8 mouse cellular contexts compared by ENCODE assay signal in the genomic region with DNA sequence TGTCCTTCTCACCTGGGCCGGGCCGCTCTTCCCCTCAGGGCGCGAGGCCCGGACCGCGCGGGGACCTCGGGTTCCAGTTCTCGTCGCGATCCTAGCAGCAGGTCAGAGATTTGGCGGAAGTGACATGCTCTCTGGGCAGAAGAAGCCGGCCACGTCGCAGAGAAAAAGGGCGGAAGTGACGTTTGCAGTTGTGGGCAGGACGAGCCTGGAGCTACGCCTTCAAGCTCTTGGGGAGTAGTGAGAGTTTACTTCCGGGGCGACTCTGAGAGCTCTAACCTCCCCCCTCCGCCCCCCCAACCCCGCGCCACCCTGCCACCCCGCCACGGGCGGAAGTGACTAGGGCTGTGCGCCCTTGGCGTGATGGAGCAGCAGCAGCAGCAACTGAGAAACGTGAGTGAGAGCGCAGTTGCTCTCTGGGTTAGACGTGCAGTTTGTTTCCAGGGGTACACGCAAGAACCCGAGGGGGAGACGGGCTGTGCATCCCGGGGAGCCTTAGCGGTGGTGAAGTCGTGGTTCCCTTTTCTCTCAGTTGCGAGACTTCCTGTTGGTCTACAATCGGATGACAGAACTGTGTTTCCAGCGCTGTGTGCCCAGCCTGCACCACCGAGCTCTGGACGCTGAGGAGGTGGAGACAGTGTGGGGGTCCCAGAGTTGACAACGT. TPM values are rescaled to one million over a fixed set of nuclear protein-coding genes. Genes with fewer than 3 reads are reported as not detected.
DNase-seq lines count a peak whose midpoint lies in the region; ATAC-seq and TF ChIP-seq lines count a peak whose summit lies in the region.

Gene Arfip2 (minus strand): TSS at position 184 of the 661 bp plus-strand sequence.
Gene Gm45799 (plus strand): TSS at position 320 of the 661 bp plus-strand sequence.

- H3K4me3 ChIP-seq in G1E (ENCODE audit: low read depth, low read length) = peak within 1 kb of the TSS; percentile 91
- peak within 1 kb of the TSS; percentile 82 for H3K4me3 ChIP-seq in forebrain, embryonic 16.5 days (replicated peaks; ENCODE audit: low read length)
- peak within 1 kb of the TSS; percentile 93 for H3K4me3 ChIP-seq in layer of hippocampus, adult 2 months
- peak within 1 kb of the TSS; percentile 70 for H3K4me3 ChIP-seq in lung, embryonic 14.5 days (ENCODE audit: low read depth, low read length)
- H3K4me3 ChIP-seq in olfactory bulb, adult 2 months (ENCODE audit: insufficient read depth, low read depth, low read length) = peak within 1 kb of the TSS; percentile 85
- H3K4me3 ChIP-seq in thymus, adult 2 months (ENCODE audit: control insufficient read depth, insufficient read depth, low read length) = peak within 1 kb of the TSS; percentile 90

- H3K4me2 ChIP-seq in forebrain, embryonic 16.5 days (ENCODE audit: low read length) = peak within 1 kb of the TSS; percentile 98
- peak within 1 kb of the TSS; percentile 70 for H3K4me2 ChIP-seq in lung, embryonic 14.5 days

- WGBS in forebrain, embryonic 16.5 days = 0% methylated on average over 45 of the region's 45 CpGs
- WGBS in lung, embryonic 14.5 days = under 1% methylated on average over 45 of the region's 45 CpGs
- WGBS in olfactory bulb, adult 2 months = under 1% methylated on average over 45 of the region's 45 CpGs
- WGBS in thymus, adult 2 months = under 1% methylated on average over 45 of the region's 45 CpGs

- H3K4me1 ChIP-seq in G1E (ENCODE audit: insufficient read depth, low read depth, low read length) = peaks cover 35% of the 10 kb centered on the region
- peaks cover 24% of the 10 kb centered on the region for H3K4me1 ChIP-seq in forebrain, embryonic 16.5 days (replicated peaks; ENCODE audit: control insufficient read depth, insufficient read depth, low read length)
- no peaks in the 10 kb centered on the region for H3K4me1 ChIP-seq in lung, embryonic 14.5 days (ENCODE audit: insufficient read depth)
- peaks cover 11% of the 10 kb centered on the region for H3K4me1 ChIP-seq in olfactory bulb, adult 2 months (ENCODE audit: control insufficient read depth, insufficient read depth, low read length)
- peaks cover 11% of the 10 kb centered on the region for H3K4me1 ChIP-seq in thymus, adult 2 months (replicated peaks; ENCODE audit: control insufficient read depth, insufficient read depth, low read length)

- intact Hi-C loops in heart, postnatal 36 days (cut with DNase I) = loop anchor here (2.0 kb wide), 3 partner anchors 86 to 170 kb away; partner anchors contain the start of genes Ilk, Mrpl17, Rrp8 and Smpd1

- TF ChIP-seq POLR2A in olfactory bulb, adult 2 months (IDR thresholded peaks at IDR 0.05; ENCODE audit: insufficient read depth, low read depth, low read length) = peak; percentile 63
- TF ChIP-seq POLR2A in thymus, adult 2 months (IDR thresholded peaks at IDR 0.05; ENCODE audit: control insufficient read depth, extremely low read depth, insufficient read depth, low read length, poor library complexity) = peak; percentile 94

- ATAC-seq in G1E (ENCODE audit: extremely low read depth, insufficient number of reproducible peaks, low FRiP score, poor library complexity, severe bottlenecking) = peak; percentile 94
- peak; percentile 96 for ATAC-seq in forebrain, embryonic 16.5 days
- peak; percentile 96 for ATAC-seq in lung, embryonic 14.5 days (ENCODE audit: insufficient read depth)

- no peaks in the 10 kb centered on the region for H3K9me3 ChIP-seq in G1E (replicated peaks)
- H3K9me3 ChIP-seq in forebrain, embryonic 16.5 days (ENCODE audit: control insufficient read depth, low read length) = no peaks in the 10 kb centered on the region
- no peaks in the 10 kb centered on the region for H3K9me3 ChIP-seq in lung, embryonic 14.5 days (ENCODE audit: low read depth, low read length)

- H3K36me3 ChIP-seq in G1E (replicated peaks) = peaks cover 73% of the 10 kb centered on the region
- H3K36me3 ChIP-seq in forebrain, embryonic 16.5 days (ENCODE audit: control insufficient read depth, insufficient read depth) = peaks cover 10% of the 10 kb centered on the region; the same call in 1 of the 2 replicates
- H3K36me3 ChIP-seq in lung, embryonic 14.5 days (ENCODE audit: insufficient read depth) = peaks cover 45% of the 10 kb centered on the region
- peaks cover 4% of the 10 kb centered on the region; the same call in 1 of the 2 replicates for H3K36me3 ChIP-seq in thymus, adult 2 months (ENCODE audit: control insufficient read depth, insufficient read depth, low read length)

- H3K27ac ChIP-seq in forebrain, embryonic 16.5 days (ENCODE audit: low read length) = peak within 1 kb of the TSS; percentile 83
- peak within 1 kb of the TSS; percentile 95 for H3K27ac ChIP-seq in layer of hippocampus, adult 2 months
- H3K27ac ChIP-seq in lung, embryonic 14.5 days (ENCODE audit: low read depth) = peak within 1 kb of the TSS; percentile 90
- H3K27ac ChIP-seq in olfactory bulb, adult 2 months (ENCODE audit: insufficient read depth, low read depth, low read length) = peak within 1 kb of the TSS; percentile 84
- peak within 1 kb of the TSS; percentile 80 for H3K27ac ChIP-seq in thymus, adult 2 months (ENCODE audit: control insufficient read depth, insufficient read depth, low read length)

- H3K9ac ChIP-seq in forebrain, embryonic 16.5 days (replicated peaks; ENCODE audit: low read depth, low read length) = peak within 1 kb of the TSS; percentile 86
- peak within 1 kb of the TSS; percentile 81 for H3K9ac ChIP-seq in lung, embryonic 14.5 days

- H3K27me3 ChIP-seq in G1E (ENCODE audit: insufficient read depth, low read length) = no peaks in the 10 kb centered on the region
- H3K27me3 ChIP-seq in forebrain, embryonic 16.5 days (replicated peaks; ENCODE audit: control insufficient read depth, insufficient read depth, low read length) = no peaks in the 10 kb centered on the region
- no peaks in the 10 kb centered on the region for H3K27me3 ChIP-seq in lung, embryonic 14.5 days (ENCODE audit: insufficient read depth, low read length)
- H3K27me3 ChIP-seq in thymus, adult 2 months (ENCODE audit: control insufficient read depth, insufficient read depth, low read length) = no peaks in the 10 kb centered on the region

- no peak for TF ChIP-seq CTCF in G1E (IDR thresholded peaks at IDR 0.05; ENCODE audit: low read depth, low read length)
- TF ChIP-seq CTCF in layer of hippocampus, adult 2 months (conservative IDR thresholded peaks at IDR 0.05) = no peak
- TF ChIP-seq CTCF in lung, embryonic 14.5 days (IDR thresholded peaks at IDR 0.05; ENCODE audit: low read depth) = no peak
- no peak for TF ChIP-seq CTCF in olfactory bulb, adult 2 months (IDR thresholded peaks at IDR 0.05; ENCODE audit: insufficient read depth, low read depth, low read length)
- no peak for TF ChIP-seq CTCF in thymus, adult 2 months (IDR thresholded peaks at IDR 0.05; ENCODE audit: borderline replicate concordance, control insufficient read depth, extremely low read depth, insufficient read depth, low read length, poor library complexity)

- peak; percentile 85 for DNase-seq in G1E (ENCODE audit: low spot score)
- peak; percentile 95 to 99 for DNase-seq in cerebellum, adult 18-20 months
- DNase-seq in heart, postnatal 36 days = peak; percentile 95
- peak; percentile 98 to 99 for DNase-seq in layer of hippocampus, adult 2 months (ENCODE audit: low spot score in 2 of 2)
- peak; percentile 100 for DNase-seq in lung, embryonic 14.5 days
- DNase-seq in thymus, adult 2 months = peak; percentile 95

RNA-seq across cellular contexts. Expression of gene Arfip2, which starts in this region (rescaled TPM):
- 22.8 and 34.7 TPM in 2 replicates for total RNA-seq in G1E (2014; fragmentation: Nextera tagmentation)
- 35.3 and 35.8 TPM in 2 replicates for total RNA-seq in G1E (2017)
- 57.5 and 64.7 TPM in 2 replicates for polyA plus RNA-seq in G1E (2012)
- 84.4 and 86.7 TPM in 2 replicates for polyA plus RNA-seq in forebrain, embryonic 16.5 days (2015; fragmentation: Nextera tagmentation; extraction: Ambion mirVana)
- total RNA-seq in heart, postnatal 36 days (2021) = 10 to 100 TPM; 13.4 TPM
- 100 to 1,000 TPM in 1 of 2 experiments, 10 to 100 TPM in 1; 98.9 to 105 TPM for total RNA-seq in layer of hippocampus, adult 2 months (2021)
- 84.1 and 84.2 TPM in 2 replicates for polyA plus RNA-seq in lung, embryonic 14.5 days (2014; fragmentation: Nextera tagmentation; extraction: Ambion mirVana)
- not detected in 2 replicates for polyA plus RNA-seq in olfactory bulb, adult 2 months (2012; ENCODE audit: insufficient read depth, insufficient read length, low replicate concordance, missing spikeins)
- polyA plus RNA-seq in thymus, adult 2 months (2012; rRNA removed) = 53.6 and 56.8 TPM in 2 replicates

RNA-seq across cellular contexts. Expression of gene Gm45799, which starts in this region (rescaled TPM):
- total RNA-seq in G1E (2014; fragmentation: Nextera tagmentation) (6.0 and 17.0 TPM in 2 replicates), G1E (2017) (3.2 and 5.3 TPM in 2 replicates)
- 96.6 and 137 TPM in 2 replicates for polyA plus RNA-seq in G1E (2012)
- polyA plus RNA-seq in forebrain, embryonic 16.5 days (2015; fragmentation: Nextera tagmentation; extraction: Ambion mirVana) = 4.6 and 9.1 TPM in 2 replicates
- 1 to 10 TPM in 1 of 2 experiments, under 1 TPM in 1; 1.00 to 6.3 TPM for total RNA-seq in heart, postnatal 36 days (2021)
- total RNA-seq in layer of hippocampus, adult 2 months (2021) = 10 to 100 TPM in 1 of 2 experiments, 1 to 10 TPM in 1; 6.9 to 12.7 TPM
- polyA plus RNA-seq in lung, embryonic 14.5 days (2014; fragmentation: Nextera tagmentation; extraction: Ambion mirVana) = 22.9 and 31.9 TPM in 2 replicates
- not detected in 2 replicates for polyA plus RNA-seq in olfactory bulb, adult 2 months (2012; ENCODE audit: insufficient read depth, insufficient read length, low replicate concordance, missing spikeins)
- polyA plus RNA-seq in thymus, adult 2 months (2012; rRNA removed) = 414 and 445 TPM in 2 replicates

Comparison
In these comparisons a context has a peak if more than half of its experiments do, and no peak if none do; other contexts are left out.
1. Peak in every context shown above with its lines: DNase-seq, ATAC-seq, H3K4me3 ChIP-seq and H3K27ac ChIP-seq.